Mouse (Mus musculus): ENCODE measurements around the gene Gfral.

Gene Gfral

DNA sequence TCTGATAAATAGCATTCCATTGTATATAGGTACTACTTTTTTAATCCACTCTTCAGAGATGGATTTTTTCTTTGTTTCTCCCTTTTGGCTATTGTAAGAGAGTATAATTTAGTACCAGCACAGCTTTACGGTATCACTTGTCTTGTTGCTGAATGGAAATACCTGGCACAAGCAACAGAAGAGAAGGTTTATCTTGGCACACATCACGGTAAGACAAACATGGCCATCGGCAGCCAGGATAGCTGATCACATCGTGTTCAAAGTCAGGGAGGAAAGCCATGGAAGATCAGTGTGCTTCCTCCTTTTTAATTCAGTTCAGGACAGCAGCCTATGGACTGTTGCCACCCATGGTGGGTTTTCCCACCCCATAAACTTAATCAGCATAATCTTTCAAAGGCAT, 89.2 kb downstream of the Gfral start:
- no peak for DNase-seq (ENCODE audit: low read depth, low spot score)

DNA sequence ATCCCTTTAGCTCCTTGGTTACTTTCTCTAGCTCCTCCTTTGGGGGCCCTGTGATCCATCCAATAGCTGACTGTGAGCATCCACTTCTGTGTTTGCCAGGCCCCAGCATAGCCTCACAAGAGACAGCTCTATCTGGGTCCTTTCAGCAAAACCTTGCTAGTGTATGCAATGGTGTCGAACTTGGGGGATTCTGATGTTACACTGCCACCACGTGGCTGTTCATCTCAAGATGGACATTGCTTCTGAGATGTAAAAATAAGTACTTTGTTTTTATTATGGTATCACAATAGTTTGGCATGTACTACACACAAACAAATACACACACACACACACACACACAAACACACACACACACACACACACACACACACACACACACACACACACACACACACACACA, 90.6 kb downstream of the Gfral start:
- peak; percentile 30 for DNase-seq (ENCODE audit: low read depth, low spot score)
